Mouse (Mus musculus) erythroblast, adult 5-6 weeks (primary cell): ENCODE results near the gene Palm. TPM values are rescaled to one million over a fixed set of nuclear protein-coding genes. Genes with fewer than 3 reads are reported as not detected.
A peak's percentile ranks its signal among the peaks of the same experiment; 100 is the strongest.

Source experiments
- ATAC-seq: replicated peaks from 2 replicates; pipeline ENCODE4 v1.8.0; 2016; ENCODE audit warnings: moderate number of reproducible peaks, mild to moderate bottlenecking, moderate TSS enrichment, inconsistent platforms; ENCODE audit not compliant: poor library complexity, low FRiP score, severe bottlenecking
- total RNA-seq, 2 experiments: library from RNA; stranded (forward) in 1 of 2; stranded (reverse) in 1 of 2; fragments of 150-400 nt in 1 of 2; fragments of 200-764, 138-1000 nt in 1 of 2; gene quantifications; 2 replicates each; pipeline versions ENCODE4 v1.2.3 to v1.2.4; 2015 to 2017; ENCODE audit warnings: low replicate concordance in 2 of 2

Palm gene
- total RNA-seq, 2 experiments from 2014 or later = 4.5 to 9.4 TPM

DNA sequence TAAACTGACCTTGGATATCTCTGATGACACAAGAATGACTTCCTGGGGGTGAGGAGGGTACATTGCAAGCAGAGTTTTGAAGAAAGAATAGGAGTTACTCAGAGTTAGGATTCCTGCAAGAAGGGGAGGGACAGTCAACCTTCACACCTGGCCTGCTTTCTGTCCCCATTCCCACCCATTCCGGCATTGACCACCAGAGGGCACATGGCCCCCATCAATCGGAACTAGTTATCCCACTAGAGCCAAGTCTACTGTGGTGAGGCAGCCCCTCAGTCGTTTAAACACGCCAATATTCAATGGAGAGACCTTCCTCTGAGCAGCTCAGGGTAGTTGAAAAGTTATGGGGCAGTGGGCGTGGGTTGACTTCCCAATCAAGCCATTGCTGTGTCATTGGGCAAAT lies 25.0 kb upstream of the Palm start:
- peak; percentile 41 for ATAC-seq

DNA sequence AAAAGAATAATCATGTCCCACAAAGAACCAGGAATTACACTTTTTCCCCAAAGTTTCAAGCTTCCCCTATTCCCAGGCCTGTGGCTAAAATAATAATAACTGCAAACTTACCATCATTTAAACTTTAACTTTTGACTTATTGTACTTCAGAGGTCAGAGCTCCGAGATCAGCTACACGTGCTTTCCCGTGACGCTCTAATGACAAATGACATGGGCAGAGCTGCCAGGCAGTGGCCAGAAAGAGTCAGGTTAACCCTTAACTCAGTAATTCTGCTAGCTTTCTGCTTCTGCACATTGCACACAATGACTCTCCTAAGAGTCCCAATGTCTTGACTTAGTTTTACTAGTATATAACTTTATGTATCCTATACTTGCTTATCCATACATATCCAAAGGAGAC lies 24.0 kb upstream of the Palm start:
- no peak for ATAC-seq

GRCm38 (mm10) chr10:79772320-79772719 lies 21.1 kb upstream of the Palm start:
- ATAC-seq = no peak

DNA sequence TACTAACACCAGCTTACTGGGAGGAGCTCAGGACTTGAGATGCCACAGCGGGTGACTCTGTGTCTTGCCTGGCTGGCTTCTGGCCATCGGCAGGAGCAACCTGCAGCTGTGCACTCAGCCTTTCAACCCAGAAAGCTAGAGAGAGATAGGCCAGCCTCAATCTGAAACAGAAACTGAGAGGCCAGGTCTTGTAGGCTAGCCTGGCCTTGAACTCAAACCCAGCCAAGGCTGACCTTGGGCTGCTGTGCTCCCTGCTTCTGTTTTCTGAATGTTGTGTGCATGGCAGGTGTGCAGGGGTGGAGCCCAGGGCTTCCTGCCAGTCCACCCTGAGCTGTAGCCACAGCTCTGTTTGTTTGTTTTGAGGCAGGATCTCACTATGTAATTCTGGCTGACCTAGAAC lies 20.2 kb upstream of the Palm start:
- no peak for ATAC-seq

DNA sequence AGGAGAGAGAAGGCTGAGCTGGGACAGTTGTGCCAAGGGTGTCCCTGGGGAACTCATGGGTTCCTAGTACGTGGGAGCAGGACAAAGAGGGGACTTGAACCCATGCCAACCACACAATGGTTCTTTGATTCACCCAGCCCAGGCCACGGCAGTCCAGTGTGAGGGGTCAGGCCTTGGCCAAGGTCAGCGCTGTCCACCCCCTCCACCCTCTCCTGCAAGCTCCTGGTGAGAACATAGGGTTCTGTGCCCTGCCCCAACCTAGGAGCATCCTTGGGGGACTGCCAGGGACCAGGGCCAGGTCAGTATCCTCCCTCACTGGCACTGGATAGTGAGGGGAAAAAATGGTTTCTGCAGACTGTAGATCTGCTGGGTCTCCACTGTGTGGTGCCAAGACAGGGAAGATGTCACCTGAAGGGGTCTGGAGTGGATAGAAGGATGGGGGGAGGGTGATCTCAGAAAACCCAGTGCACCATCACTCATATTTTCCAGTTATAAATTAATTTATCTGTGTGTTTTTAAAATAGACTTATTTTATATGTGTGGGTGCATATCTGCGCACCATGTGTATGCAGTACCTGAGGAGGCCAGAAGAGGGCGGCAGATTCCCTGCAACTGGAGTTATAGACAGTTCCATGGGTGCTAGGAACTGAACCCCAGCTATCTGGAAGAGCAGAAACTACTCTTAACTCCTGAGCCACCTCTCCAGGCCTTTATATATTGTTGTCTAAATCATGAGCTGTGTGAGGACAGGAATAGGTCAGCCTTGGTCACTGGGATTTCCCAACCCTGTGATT lies 18.7 kb upstream of the Palm start:
- ATAC-seq = no peak

DNA sequence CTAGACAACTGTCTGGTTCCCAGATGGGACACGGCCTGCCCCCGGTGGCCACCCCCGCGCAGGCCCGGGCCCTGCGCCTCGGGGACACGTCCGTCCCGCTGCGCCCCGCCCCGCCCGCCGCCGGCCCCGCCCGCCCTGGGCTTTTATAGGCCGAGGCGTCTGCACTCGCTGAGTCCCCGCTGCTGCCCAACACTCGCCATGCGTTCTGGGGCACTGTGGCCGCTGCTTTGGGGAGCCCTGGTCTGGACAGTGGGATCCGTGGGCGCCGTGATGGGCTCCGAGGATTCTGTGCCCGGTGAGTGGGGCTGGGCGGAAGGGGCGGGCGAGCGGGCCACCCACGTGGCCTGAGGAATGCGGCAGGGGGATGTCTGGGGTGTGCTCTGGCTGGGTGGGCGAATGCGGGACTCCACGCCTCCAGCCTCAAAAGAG lies 16.3 kb upstream of the Palm start, which contains the start of gene Fstl3:
Gene Fstl3, plus strand, starts transcription at position 170 of the 429 bp plus-strand sequence.
- ATAC-seq = no peak

- ATAC-seq = no peak
These were observed 15.4 kb upstream of the Palm start for GRCm38 (mm10) chr10:79778006-79778405.

- no peak for ATAC-seq
These were observed 14.2 kb upstream of the Palm start for GRCm38 (mm10) chr10:79779193-79779592.

DNA sequence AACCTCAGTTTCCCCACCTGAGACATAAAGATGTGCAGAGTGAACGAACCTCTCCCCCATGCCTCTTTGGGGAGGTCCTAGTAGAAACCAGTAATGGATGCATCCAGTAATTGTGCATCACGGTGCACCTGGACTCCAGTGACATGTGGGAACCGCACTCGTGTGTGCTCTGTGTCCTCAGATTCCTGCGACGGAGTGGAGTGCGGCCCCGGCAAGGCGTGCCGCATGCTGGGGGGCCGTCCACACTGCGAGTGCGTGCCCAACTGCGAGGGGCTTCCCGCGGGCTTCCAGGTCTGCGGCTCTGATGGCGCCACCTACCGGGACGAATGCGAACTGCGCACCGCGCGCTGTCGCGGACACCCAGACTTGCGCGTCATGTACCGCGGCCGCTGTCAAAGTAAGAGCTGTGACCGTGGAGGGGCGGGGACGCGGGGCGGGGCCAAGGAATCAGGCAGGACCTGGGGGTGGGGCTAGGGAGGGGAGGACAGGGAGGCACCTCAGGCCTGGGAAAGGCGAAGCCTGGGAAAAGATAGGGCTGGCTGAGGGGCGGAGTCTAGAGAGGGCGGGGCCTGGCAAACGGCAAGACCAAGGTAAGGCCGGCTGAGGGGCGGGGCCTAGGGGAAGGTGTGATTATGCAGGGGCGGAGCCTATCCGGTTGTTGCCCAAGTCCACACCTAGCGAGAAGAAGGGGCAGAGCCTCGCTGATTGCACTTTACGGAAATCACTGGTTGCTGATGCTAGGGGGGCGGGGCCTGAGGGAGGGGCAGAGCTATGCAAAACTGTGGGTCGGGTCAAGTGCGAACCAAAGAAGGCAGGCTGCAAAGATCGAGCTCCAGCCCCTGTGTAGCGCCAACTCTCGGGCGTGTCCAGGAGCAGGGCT lies 13.3 kb upstream of the Palm start:
- ATAC-seq = peak; percentile 74

GRCm38 (mm10) chr10:79780664-79781015 lies 12.7 kb upstream of the Palm start:
- peak; percentile 48; the same call in 1 of the 2 replicates for ATAC-seq

GRCm38 (mm10) chr10:79781139-79781538 lies 12.2 kb upstream of the Palm start:
- no peak for ATAC-seq

DNA sequence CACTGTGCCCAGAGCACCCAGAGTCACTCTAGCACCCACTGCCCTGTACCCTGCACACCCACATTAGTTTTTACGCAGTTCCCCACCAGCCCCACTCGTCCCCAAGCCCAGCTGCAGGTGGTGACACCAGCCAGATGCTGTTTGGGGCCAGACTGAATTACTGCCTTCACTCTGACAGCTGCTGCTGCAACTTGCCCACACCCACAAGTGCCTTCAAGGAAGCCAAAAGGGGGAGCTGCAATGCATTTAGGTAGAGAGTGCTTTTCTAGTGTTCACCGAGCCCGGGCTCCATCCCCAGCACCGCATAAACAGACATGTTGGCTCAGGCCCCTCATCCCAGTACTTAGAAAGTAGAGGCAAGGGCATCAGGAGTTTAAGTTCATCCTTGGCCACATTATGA lies 11.4 kb upstream of the Palm start:
- ATAC-seq = no peak

DNA sequence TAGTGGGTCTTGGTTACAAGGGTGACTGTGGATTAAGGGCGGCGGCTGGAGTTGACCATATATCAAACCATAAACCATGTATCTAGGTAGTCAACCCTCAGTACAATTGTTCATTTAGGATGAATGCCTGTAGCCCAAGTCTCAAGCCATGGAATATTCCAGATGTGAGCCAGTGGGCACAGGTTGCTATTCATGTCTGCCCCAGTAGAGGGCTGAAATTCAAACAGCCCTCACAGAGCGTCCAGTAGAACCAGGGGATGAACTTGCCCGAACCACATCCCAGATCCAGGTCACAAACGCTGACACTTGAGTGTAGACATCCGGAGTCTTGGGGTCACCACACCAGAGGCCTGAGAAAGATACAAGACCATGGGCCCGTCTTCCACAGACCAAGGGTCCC lies 10.3 kb upstream of the Palm start:
- ATAC-seq = no peak

DNA sequence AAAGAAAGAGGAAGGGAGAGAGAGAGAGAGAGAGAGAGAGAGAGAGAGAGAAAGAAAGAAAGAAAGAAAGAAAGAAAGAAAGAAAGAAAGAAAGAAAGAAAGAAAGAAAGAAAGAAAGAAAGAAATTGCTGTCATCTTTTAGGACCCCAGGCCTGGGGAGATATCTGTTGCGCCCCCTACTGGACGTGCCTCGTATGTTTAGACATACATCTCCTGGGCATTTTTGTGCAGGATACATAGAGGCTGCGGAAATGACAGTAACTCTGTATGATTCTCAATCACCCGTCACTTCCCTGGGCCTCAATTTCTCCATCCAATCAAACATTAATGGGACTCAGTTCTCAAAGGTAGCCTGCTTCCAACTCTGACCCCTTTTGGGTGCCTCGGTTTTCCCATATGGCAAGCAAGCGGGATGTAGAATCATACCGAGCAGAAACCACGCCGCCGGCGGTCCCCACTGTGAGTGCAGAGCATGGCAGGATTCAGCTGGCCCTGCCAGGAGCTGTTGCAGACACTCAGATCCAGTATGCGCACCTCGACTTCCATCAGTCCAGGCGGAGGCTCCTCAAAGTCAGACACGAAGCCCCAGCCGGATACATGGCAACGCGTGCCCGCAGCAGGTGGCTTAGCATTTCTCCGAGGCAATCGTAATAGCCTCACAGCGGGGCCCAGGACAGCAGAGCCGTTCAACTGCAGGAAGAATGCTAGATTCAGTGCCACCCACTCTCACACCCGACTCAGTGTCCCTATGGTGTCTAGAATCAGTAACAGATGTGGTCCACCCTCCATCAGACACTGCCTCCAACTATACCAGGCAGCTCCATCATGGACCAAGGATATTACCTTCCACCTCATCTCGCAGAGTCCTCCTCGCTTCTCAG lies 9.2 kb upstream of the Palm start:
- ATAC-seq = no peak

DNA sequence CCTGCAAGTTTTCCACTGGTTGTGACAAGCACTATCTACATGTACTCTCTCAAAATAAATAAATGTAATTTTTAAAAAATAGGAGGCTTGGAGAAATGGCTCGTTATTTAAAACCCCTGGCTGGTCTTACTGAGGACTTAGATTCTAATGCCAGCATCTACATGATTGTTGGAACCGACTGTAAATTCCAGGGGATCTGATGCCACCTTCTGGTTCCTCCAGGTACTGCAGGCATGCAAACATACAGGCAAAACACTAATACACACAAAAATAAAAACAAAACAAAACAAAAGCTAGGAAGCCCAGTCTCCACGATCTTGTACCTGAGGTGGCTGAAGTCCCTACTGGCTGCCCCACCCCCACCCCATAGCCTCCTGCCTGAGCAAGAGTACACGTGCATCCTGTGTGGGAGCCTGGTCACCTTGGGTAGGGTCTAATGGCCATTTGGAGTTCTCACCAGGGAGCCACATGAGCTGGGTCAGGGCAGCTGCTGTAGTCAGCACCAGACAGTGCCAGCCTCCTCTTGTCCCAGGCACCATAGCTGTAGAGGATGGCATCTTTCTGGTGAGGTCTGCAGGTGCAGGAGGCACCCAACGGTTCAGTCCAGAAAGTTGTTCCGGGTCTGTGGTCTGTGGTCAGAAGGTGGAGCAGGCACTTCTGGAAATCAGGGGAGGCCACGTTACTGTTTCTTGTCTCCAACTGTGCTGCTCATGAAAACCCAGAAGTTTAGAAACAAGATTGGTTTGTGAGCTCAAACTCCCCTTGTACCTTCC lies 4.8 kb upstream of the Palm start:
- ATAC-seq = peak; percentile 59

DNA sequence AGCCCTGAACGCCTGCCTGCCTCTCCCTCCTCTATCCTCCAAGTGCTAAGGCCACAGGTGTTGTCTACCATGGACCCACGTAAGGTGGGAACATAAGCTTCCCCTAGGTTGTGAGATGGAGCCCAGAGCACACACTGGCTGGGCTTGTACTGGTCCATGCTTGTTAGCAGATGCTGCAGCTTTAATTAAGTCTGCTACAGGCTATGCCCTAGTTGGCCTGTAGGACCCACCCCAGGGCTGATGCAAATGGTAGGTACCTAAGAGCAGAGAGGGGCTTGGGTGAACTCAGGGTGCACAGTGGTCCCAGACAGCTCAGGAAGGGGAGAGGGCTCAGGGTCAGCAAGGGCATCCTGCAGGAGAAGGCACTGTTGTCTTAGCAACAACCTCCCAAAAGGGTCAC lies 3.8 kb upstream of the Palm start:
- ATAC-seq = no peak

- no peak for ATAC-seq
These were observed 2.5 kb upstream of the Palm start, which contains the start of gene Prss57 for GRCm38 (mm10) chr10:79790861-79791260. Gene Prss57 (minus strand): TSS chr10:79790961.

- no peak for ATAC-seq
These were observed 882 bp upstream of the Palm start for GRCm38 (mm10) chr10:79792339-79793040.
